Mouse (Mus musculus) left cerebral cortex, adult 8-10 months (tissue): ENCODE results near the gene Slc9a3r2. TPM values are rescaled to one million over a fixed set of nuclear protein-coding genes. Genes with fewer than 3 reads are reported as not detected.
A peak's percentile ranks its signal among the peaks of the same experiment; 100 is the strongest.

Source experiments
- DNase-seq, 2 experiments: peaks; one replicate each; pipeline ENCODE4 v3.0.0; 2022; ENCODE audit warnings: low spot score in 2 of 2
- total RNA-seq, 4 experiments: library from RNA; stranded (reverse); gene quantifications; 2 replicates each; pipeline ENCODE4 v1.2.4; 2022

The Slc9a3r2 gene
- total RNA-seq, 4 experiments from 2014 or later: 41.0 to 47.7 (median 42.0) TPM

DNA sequence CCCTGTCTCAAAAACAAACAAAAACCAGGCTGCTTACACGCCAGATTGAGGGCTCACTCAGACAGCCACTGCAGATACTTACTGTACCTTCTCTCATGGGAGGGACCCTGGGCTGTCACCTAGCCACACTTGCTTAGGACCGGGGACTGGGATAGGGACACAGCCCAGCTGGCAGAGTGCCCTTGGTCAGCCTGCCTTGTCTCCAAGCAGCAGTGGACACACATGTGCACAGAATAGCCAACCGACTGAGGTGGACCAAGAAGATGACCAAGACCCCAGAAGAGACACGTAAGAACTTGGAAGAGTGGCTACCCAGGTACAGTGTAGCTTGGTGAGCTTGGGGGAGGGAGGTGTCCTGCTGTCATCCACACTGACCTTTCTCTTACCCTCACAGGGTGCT, 11.9 kb downstream of the Slc9a3r2 start:
- DNase-seq: no peak

DNA sequence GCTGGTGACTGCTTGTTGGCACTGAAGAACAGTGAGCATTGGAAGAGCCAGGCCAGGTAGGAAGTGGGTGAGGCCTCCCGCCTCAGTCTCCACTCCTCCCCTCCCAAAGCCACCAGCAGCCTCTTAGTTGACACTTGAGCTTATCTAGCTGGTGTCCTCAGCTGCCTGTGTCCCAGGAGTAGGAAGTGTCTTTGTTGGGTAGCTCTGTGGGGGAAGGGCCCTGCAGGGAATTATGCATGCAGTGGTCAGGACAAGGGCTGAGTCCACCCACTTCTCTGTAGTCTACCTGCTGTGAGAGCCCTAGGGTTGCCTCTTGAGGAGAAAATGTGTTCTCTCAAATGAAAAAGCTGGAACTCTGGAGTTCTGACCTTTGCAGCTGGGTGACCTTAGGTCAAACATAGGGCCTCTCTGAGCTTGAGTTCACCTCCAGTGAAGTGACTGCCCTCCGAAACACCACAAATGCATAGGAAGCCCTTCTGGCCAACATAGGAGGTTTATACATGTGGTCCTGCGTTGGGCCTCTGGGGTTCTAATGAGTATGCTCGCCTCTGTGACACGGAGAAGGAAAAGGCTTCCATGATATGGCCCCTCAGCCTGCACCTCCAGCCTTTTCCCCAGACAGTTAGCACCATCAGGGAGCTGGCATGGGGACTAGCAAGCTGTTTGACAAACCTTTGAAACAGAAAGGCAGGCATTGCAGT, 13.2 kb downstream of the Slc9a3r2 start:
- no peak for DNase-seq

DNA sequence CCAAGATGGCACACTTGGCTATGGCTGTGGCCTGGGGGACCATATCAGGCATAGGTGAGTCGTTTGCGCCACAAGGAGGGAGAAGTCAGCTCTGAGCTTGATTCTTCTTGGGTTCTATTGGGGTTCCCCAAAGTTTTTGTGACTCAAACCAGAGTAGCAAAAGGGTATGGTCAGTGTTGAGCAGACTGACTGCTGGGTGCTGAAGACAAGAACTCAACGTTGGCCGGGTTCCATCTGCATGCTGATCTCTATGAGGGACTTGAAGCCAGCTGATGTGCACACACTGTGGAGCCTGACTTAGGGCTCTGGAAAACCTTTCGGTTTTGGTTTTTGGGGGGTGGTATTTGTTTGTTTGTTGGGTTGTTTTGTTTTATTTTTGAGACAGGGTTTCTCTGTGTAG, 14.4 kb downstream of the Slc9a3r2 start:
- DNase-seq: no peak

DNA sequence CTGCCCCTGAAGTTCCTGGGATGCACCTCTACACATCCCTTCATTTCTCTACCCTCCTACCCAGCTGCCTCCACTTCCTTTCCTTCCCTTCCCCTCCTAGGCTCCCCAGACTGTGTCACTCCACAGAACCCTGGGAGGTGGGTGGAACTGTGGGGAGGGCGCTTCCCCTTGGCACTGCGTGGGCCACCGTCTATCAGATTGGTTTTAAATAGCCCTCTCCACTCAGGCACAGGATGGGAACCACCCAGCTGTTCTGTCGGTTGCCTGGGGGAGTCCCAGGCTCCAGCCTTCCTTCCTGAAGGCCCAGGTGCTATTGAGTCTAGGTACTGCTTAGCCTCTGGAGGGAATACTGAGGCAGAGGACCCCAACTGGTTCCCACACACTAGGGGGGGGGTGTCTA, 15.1 kb downstream of the Slc9a3r2 start:
- DNase-seq: peak in 1 of 2 experiments; percentile 66

DNA sequence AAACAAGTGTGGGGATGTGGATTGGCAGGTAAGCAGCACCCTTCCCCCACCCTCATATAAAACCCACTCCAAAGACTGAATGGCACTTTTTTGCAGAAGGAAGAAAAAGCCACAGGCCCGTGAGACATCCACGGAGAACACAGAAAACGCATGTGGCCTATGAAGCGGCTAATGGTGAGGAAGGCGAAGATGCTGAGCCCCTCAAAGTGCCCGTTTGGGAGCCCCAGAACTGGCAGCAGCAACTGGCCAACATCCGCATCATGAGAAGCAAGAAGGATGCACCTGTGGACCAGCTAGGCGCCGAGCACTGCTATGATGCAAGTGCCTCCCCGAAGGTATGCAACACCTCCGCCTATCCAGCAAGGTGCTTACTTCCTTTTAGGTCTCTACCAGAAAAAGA, 16.3 kb downstream of the Slc9a3r2 start:
- no peak for DNase-seq

DNA sequence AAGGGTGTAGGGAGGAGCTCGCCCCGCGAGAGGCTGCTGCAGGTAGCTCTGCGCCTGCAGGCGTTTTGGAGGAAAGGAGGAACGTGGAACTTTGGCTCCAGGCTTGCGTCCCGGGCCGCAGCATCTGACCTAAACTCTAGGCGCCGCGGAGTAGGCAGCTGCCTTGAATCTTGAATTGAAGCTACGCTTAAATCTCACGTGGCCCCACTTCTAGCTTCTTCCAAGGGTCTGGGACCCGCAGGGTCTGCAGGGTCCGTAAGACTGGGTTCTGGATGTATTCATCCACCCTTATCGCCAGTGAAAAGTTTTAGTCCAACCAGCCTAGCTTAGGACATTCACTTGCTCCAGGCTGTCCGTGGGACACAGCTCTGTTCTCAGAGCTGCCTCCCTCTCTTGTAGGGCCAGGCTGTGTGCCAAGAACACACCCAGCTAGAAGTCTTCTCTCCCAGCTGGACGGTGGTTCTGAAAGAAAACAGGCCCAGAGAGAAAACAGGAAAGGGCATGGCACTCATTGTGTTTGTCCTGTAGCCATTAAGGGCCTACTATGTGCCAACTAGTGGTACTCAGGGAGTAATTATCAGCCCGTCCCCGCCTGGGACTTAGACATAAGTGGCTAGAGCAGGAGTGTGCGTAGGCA, 17.2 kb downstream of the Slc9a3r2 start:
- DNase-seq: no peak

DNA sequence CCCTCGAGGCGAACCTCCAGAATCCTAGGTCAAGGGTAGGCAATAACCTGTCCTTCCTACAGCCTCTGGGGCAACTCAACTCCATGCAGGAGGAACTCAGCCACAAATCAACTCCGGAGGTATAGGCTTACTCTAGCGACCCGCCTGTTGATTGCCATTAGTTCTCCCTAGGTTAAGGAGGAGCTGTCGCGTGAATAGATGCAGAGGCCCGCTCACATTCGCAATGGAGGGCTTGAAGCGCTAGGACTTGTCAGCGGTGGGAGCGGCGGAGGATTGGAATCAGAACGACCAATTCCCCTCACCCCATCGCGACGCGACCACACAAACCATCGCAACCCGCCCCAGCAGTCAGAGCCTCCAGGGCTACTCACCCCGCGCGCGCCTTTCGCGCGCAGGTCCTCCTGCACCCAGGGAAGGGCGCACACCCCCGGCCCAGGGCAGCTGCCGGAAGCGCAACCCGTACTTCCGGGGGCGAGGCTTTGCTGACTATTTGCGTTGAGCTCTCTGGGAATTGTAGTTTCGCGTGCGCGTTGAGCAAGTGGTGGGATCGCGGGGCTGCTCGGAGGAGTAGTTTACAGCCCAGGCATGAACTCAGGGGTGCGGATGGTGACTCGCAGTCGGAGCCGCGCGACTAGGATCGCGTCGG, 17.8 kb downstream of the Slc9a3r2 start, which contains the start of the genes Tsc2 and Nthl1:
Gene Tsc2, minus strand, starts transcription at position 464 of the 646 bp plus-strand sequence.
Gene Nthl1, plus strand, starts transcription at position 514 of the 646 bp plus-strand sequence.
- peak; percentile 71 to 75 for DNase-seq

DNA sequence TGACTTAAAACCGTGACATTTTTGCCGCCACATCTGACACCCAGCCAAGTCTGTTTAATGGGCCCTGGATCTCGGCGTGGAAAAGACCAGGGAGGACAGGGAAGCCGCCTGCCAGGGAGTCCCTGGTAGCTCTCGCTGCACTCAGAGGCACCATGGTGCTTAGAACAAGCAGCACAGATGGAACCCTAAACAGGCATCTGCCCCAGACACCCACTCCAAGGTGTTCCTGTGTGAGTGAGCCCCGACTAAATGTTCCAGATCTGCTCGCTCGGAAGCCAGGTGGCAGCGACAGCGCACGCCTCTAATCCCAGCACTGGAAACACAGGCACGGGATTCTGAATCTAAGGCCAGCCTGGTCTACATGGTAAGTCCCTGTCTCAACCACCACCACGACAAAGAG, 20.1 kb downstream of the Slc9a3r2 start:
- peak in 1 of 2 experiments; percentile 56 for DNase-seq

DNA sequence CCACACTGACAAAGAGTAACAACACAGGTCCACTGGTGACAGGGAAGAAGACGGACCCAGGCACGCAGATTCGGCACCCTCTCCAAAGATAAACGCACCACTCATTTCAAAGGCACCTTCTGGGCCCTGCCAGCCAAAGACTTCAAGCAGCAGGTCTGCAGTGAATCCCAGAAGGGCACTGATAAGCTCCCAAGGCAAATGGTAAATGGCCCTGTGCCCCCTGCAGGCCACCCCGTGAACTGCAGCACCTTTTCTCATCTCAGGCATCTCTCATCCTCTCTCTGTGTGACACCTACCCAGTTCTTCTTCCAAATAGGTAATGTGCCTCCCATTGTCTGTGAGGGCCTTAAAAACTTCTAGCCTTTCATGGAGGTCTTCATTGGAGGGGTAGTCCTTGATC, 21.5 kb downstream of the Slc9a3r2 start:
- peak in 1 of 2 experiments; percentile 82 for DNase-seq

DNA sequence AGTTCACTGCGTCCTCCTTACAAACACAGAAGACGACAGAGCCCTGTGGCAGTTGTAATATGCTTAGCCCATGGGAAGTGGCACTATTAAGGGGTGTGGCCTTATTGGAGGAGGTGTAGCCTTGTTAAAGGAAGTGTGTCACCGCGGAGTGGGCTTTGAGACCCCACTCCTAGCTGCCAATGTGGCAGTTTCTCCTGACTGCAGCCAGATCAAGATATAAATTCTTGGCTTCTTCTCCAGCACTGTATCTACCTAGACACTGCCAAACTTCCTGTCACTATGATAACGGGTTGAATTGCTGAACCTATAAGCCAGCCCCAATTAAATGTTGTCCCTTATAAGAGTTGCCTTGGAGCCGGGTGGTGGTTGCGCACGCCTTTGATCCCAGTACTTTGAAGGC, 24.7 kb downstream of the Slc9a3r2 start:
- no peak for DNase-seq

DNA sequence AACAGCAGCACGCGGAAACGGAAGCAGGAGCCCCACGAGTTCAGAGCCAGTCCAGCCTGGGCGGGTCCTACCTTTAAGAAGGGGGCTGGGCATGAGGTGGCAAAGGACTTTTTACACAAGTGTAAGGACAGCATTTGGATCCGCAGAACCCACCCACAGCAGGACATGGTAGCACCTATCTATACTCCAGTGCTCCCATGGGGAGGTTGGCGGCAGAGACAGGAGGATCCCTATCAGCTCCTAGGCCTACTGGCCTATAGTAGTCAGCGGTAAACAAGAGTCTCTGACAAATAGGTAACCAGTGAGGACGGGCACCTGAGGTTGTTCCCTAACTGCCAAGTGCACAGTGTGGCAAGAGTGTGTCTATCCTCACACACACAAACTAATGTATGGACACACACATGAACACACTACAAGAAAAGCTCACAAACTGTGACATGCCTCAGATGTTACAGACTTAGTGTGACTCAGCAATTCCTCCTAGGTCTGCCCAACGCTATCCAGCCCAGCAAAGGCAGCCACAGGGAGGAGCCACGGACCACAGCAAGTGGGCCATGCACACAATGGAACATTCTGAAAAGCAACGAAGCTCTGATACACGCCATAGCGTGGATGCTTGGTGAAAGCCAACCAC, 32.4 kb downstream of the Slc9a3r2 start:
- DNase-seq: no peak

DNA sequence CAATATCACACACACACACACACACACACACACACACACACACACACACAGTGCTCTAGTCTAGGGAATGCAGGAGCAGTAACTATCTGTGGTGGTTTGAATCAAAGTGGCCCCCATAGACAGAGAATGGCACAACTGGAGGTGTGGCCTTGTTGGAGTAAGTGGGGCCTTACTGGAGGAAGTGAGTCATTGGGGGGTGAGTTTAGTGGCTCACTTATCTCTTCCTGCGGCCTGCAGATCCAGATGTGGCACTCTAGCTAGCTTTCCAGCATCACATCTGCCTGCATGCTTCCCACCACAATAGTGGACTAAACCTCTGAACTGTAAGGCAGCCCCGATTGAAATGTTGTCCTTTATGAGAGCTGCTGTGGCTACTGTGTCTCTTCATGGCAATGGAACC, 39.4 kb downstream of the Slc9a3r2 start:
- DNase-seq: no peak

DNA sequence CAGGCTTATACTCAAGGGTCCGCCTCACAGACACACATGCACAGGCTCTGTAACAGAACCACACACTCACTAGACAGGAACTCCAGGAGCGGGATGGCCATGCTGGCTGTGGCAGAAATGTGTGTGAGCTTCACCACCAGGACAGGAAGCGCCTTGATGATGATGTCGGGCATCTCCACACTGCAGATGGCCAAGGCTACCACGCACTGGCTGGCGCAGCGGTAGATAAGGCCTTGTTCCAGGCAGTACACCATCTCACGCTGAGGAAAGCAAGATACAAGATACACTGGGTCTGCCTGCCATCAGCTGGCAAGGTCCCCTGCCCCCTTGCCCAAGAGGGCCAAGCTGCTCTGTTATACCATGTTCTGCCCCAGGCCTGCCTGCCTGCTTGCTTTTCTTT, 41.3 kb downstream of the Slc9a3r2 start:
- no peak for DNase-seq

DNA sequence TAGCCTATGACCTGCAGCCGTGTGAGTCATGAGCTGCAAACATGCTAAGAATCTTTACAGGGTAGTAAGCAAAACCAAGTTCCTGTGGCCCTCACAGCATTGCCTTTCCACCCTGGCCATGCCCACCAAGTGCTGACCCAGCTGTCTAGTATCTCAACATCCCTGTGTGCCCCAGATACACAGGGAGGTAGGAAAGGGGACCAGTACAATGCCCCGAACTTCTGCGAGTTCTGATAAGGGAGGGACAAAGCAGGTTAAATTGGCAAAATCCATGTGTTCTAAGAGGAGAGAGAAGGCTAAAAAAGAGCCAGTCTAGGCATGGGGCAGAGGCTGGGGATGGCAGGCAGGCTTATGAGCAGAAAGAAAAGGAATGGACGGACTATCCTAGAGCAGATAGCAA, 41.8 kb downstream of the Slc9a3r2 start:
- DNase-seq: no peak

DNA sequence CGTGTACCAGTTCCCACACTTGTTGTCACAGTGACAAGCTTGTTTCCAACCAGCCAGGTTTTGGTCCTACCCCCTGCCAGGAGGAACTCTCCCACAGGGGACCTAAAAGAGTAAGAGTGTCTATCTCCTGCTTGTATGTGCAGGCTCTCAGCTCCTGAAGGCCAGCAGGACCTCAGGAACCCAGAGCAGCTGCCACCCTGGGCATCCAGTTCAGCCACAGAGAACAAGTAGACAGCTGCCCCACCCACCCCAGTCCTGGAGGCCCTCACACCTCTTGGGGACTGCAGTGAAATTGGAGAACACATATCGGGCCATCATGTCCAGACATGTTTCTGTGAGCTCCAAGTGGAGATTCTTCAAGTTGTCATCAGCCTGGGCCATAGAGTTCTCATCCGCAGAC, 45.6 kb downstream of the Slc9a3r2 start:
- DNase-seq: no peak

DNA sequence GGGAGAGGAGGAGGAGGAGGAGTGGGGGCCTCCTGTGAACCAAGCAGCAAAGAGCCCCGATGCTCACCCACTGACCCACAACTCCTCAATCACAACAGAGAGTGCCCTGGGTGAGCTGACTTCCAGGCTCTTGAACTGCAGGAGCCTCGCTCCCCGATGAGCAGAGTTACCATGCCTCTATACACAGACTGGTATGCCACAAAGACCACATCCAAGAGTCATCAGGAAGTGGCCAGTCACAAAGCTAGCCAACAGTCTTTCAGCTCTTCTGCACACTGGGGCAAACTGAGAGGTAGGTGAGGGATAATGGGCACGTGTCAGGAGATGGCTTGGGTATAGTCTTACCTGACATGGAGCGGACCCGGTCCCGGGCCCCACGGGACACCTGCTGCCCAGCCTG, 46.2 kb downstream of the Slc9a3r2 start:
- DNase-seq: no peak

DNA sequence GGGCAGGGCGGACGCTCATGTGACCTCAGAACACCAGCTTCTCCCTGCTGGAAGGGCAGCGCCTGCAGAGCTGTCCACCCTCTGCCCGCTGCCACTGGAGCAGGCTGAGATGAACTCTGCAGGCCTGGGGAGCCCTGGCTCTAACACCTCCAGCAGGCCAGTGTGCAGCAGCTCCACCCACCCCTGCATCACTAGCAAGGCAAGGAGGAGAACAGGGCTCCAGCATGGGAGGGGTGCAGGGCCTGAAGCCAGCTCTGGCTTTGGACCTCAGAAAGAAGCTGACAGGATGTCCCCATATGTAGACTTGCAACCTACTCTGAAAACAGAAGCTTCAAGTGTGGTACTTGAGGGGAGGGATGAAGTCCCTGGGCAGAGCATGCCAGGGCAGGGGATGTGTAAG, 49.6 kb downstream of the Slc9a3r2 start:
- no peak for DNase-seq

DNA sequence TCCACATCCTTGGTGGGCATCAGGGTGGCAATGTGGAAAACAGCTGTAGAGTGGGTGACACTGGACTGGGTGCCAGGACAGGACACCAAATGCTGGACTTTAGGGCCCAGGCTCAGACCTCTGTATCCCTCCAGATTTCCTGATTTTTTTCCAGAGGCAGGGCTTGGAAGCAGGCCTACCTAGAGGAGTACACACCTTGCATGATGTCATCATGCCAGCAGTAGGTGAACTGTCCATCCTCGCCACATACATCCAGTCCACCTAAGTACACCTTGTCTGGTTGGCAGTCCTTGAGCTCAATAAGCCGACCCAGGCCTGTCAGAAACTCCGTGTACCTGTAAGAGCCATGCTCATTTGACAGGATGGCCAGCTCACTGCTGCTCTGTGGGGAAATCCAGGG, 52.1 kb downstream of the Slc9a3r2 start:
- no peak for DNase-seq

DNA sequence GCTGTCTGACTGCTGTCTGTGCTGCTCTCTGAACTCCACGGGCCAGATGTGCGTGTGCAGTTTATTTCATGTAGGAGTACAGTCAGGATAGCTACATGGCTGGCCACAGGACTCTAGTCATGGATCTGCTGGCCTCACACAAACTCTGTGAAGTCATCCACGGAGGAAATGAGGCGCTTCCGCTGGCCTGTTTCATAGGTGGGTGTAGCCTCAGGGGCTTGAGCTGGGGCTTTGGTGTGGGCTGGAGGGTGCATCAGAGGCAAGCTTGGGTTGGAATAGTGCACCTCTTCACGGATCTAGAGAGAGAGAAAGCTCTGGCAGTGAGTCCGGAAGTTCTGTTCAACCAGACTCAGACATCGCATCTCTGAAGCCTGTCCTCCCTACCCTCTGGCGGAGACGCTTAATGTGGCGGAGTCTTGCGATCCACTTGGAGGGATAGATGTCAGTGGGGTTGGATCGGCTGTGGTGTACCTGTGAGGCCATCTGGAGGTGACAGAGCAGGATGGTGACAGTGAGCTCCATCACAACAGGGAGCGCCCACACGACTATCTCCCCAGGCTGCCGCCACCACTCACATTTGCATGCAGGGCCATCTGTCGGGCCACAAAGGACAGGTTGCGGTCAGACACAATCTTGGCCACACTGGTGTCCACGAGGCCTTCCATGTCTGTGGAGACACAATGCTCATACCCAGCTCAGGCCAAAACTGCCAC, 53.5 kb downstream of the Slc9a3r2 start:
- no peak for DNase-seq

DNA sequence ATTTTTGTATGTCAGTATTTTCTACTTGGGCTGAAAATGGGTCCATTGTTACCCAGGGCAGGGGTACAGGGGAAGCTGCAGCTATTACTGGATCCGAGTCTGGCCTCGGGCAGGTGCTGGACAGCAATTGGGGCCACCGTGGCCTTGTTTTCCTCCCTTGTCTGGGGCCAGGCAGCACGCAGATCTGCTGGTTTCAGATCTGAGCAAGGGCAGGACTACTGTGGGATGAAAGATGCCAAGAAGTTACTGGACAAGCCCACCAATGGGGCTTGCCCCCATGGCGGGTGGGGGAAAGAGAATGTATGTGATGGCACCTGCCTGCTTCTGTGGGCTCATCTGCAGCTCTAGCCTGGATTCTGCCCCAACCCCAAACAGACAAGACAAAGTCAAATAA, 54.1 kb downstream of the Slc9a3r2 start:
- no peak for DNase-seq
